Mouse (Mus musculus) olfactory bulb, adult 2 months (tissue): ENCODE data around the gene Fads3. TPM values are rescaled to one million over a fixed set of nuclear protein-coding genes. Genes with fewer than 3 reads are reported as not detected.

ENCODE experiments used
- H3K27ac ChIP-seq: fragments of 200-500 bp; 2 replicates; pipeline ENCODE4 v1.5.1; 2012; ENCODE audit warnings: low read depth, low read length; ENCODE audit not compliant: insufficient read depth
- H3K4me1 ChIP-seq: fragments of 200-500 bp; 2 replicates; pipeline ENCODE4 v1.6.1; 2012; ENCODE audit warnings: low read length; ENCODE audit not compliant: control insufficient read depth, insufficient read depth
- H3K4me3 ChIP-seq: fragments of 200-500 bp; 2 replicates; pipeline ENCODE4 v1.5.1; 2012; ENCODE audit warnings: mild to moderate bottlenecking, low read depth, low read length, moderate library complexity; ENCODE audit not compliant: insufficient read depth
- CTCF ChIP-seq: fragments of 200-500 bp; IDR thresholded peaks from 2 replicates; pipeline ENCODE4 v1.5.1; 2012; ENCODE audit warnings: low read depth, mild to moderate bottlenecking, low read length, moderate library complexity; ENCODE audit not compliant: insufficient read depth
- POLR2A ChIP-seq: fragments of 200-500 bp; IDR thresholded peaks from 2 replicates; pipeline ENCODE4 v1.6.1; 2012; ENCODE audit warnings: mild to moderate bottlenecking, low read depth, low read length, moderate library complexity; ENCODE audit not compliant: insufficient read depth
- WGBS: fragments of 180-500 bp; shearing (Covaris S2); methylation state at CpG from one replicate; pipeline ENCODE4 v1.1.7; 2018; 5-methylcytosine and 5-hydroxymethylcytosine counted together
- polyA plus RNA-seq: library from polyadenylated mRNA; stranded (reverse); fragments of >200 nt; gene quantifications from 2 replicates; pipeline ENCODE4 v1.2.4, GENCODE M21; 2012; ENCODE audit warnings: low replicate concordance; ENCODE audit not compliant: missing spikeins, insufficient read depth, insufficient read length

Fads3 gene
- polyA plus RNA-seq, 1 experiment = not detected

DNA sequence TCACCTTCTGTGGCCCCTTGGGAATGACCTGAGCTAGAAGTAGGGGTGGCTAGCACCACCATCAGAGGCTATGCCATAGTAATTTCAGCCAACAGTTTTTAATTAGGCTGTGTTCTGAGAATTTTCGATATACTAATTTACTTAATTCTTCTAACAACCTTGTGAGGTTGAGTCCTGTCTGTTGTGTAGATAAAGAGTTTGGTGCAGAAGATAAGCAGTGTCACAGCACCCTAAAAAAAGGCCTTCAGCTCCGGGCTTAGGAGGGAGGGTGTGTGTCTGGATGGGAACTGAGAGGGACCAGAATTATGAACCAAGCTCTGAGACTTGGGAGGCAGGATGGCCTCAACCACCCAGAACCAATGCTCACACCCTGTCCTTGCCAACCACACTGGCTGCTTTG lies 4.3 kb downstream of the Fads3 start:
- Histone ChIP-seq H3K4me1 (peaks cover 14% of the 10 kb centered on the region), H3K27ac (no peak overlapping the region), H3K4me3 (no peak overlapping the region)
- TF ChIP-seq POLR2A (no peak), CTCF (no peak)
- WGBS = 69% methylated on average over 2 of the region's 2 CpGs

DNA sequence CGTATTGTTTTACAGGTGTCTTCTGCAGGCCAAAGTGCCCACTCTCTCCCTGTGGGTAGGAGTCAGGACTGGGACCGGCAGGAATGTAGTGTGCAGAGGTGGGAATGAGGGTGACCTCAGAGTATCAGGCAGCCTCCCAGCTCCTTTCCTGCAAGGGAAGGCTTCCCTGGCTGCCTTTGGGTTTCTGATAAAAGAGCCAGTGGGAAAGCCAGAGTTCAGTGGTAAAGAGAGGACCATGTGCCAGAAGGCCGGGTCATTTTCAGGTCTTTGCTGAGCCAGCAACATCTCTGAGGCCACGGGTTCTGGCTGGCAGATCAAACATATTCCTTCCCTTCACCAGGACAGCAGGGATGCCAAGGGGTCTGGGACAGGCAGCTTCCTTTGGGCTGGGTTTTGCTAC lies 5.0 kb downstream of the Fads3 start:
- Histone ChIP-seq H3K4me3 (no peak overlapping the region), H3K27ac (no peak overlapping the region), H3K4me1 (peaks cover 10% of the 10 kb centered on the region)
- WGBS = 55% methylated on average over 4 of the region's 4 CpGs
- no peak for TF ChIP-seq POLR2A
- TF ChIP-seq CTCF = no peak

DNA sequence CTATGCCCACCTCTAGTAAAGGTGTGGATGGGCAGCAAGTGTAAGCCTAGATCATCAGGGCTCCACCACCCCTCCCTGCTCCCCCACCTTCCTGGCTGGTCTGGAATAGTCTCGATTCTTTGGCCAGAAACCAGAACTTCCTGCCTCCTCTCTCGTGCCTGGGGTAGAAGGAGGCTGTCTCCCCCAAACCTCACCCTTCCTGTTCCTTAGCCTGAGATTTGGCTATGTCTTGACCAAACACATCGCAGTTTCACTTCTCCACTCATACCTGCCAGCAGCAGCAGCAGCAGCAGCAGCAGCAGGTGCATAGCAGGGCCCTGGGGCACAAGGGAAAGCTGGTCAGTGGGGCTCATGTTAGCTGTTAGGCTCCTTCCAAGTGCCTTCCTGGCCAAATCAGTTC lies 5.6 kb downstream of the Fads3 start:
- TF ChIP-seq CTCF (no peak), POLR2A (no peak)
- Histone ChIP-seq H3K4me3 (no peak overlapping the region), H3K27ac (no peak overlapping the region), H3K4me1 (peaks cover 6% of the 10 kb centered on the region)
- 76% methylated on average over 3 of the region's 3 CpGs for WGBS

DNA sequence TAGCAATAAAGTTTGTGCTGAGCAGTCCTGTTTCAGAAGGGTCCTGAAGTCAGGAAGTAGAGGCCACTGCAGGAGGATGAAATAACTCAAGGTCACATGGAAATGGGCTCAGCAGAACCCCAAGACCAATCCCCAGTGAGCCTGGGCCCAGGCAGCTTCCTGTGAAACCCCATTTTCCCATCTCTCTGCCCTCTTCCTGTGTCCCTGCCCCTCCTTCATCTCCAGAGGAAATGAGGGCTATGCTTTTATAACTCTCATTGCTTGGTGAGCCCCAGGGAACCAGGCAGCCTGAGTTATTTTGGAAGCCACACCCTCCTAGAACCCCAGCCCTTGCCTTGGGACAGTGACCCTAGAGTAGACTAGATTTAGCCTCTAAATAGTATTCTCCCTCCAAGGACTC lies 8.2 kb downstream of the Fads3 start:
- no peaks in the 10 kb centered on the region for H3K4me1 ChIP-seq
- no peak overlapping the region for H3K27ac ChIP-seq
- no peak overlapping the region for H3K4me3 ChIP-seq
- TF ChIP-seq POLR2A (no peak), CTCF (no peak)

- TF ChIP-seq POLR2A (no peak), CTCF (no peak)
Measured at GRCm38 (mm10) chr19:10050438-10050837, 9.1 kb downstream of the Fads3 start.

DNA sequence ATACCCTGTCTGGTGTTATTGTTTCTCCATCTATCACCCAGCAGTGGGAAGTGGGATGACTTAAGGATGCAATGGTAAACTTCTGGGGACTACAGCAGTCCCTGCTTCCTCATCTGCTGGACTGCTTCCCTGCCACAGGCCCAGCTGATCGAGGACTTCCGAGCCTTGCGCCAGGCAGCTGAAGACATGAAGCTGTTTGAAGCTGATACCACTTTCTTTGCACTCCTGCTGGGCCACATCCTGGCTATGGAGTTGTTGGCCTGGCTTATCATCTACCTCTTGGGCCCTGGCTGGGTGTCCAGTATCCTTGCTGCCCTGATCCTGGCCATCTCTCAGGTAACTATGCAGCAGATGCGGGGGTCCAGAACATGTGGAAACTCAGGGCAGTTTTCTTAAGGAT lies 11.3 kb downstream of the Fads3 start:
- Histone ChIP-seq H3K4me3 (no peak overlapping the region), H3K27ac (no peak overlapping the region), H3K4me1 (no peaks in the 10 kb centered on the region)
- TF ChIP-seq CTCF (no peak), POLR2A (no peak)
- 91% methylated on average over 4 of the region's 4 CpGs for WGBS

More at GRCm38 (mm10) chr19:10050438-10050837, 9.1 kb downstream of the Fads3 start:
- 96% methylated on average over 2 of the region's 2 CpGs for WGBS
- Histone ChIP-seq H3K4me3 (no peak overlapping the region), H3K27ac (no peak overlapping the region), H3K4me1 (no peaks in the 10 kb centered on the region)

GRCm38 (mm10) chr19:10053692-10054260 lies 12.4 kb downstream of the Fads3 start:
- Histone ChIP-seq H3K27ac (no peak overlapping the region), H3K4me1 (no peaks in the 10 kb centered on the region), H3K4me3 (no peak overlapping the region)
- WGBS = 90% methylated on average over 10 of the region's 10 CpGs
- no peak for TF ChIP-seq CTCF
- no peak for TF ChIP-seq POLR2A

- no peaks in the 10 kb centered on the region for H3K4me1 ChIP-seq
Measured at GRCm38 (mm10) chr19:10054361-10055075, 13.1 kb downstream of the Fads3 start.

GRCm38 (mm10) chr19:10055261-10055660 lies 13.9 kb downstream of the Fads3 start:
- no peaks in the 10 kb centered on the region for H3K4me1 ChIP-seq
- TF ChIP-seq POLR2A (no peak), CTCF (no peak)
- WGBS = 82% methylated on average over 3 of the region's 3 CpGs
- H3K27ac ChIP-seq = no peak overlapping the region
- no peak overlapping the region for H3K4me3 ChIP-seq

More at GRCm38 (mm10) chr19:10054361-10055075, 13.1 kb downstream of the Fads3 start:
- TF ChIP-seq POLR2A (no peak), CTCF (no peak)
- WGBS = 91% methylated on average over 6 of the region's 6 CpGs
- no peak overlapping the region for H3K27ac ChIP-seq
- no peak overlapping the region for H3K4me3 ChIP-seq
